Mouse (Mus musculus): ENCODE data around the gene Arhgap33.

DNA sequence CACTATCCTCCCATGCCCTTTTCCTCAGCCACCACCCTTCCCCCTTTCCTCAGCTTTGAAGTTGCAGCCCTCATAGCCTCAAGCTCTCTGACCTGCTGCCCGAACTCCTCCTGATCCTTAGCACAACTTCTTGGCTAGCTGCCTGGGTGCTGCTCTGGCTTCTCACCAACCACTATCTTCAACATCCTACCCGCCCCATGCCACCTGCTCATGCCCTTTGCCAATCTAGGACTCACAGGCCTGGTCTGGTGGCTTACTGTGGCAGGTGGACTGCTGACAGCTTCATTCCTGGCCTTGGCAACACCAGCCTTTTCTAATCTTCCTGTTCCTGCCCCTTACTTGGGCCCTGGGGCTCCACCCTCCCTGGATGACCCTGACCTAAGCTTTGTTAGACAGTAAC lies 38.1 kb upstream of the Arhgap33 start:
- no peak for TF ChIP-seq CTCF (IDR thresholded peaks at IDR 0.05; ENCODE audit: low read depth)
- no peak for TF ChIP-seq EP300 (IDR thresholded peaks at IDR 0.05; ENCODE audit: low read depth)

Measured in liver, embryonic 14.5 days (tissue).